Mouse (Mus musculus) bone marrow, adult 2 months (tissue): ENCODE results near the gene Fgfr2.

ENCODE experiments used
- CTCF ChIP-seq: fragments of 200-500 bp; IDR thresholded peaks from 2 replicates; pipeline ENCODE4 v1.5.1; 2011; ENCODE audit warnings: low read length, control low read depth; ENCODE audit not compliant: control insufficient read depth, insufficient read depth
- POLR2A ChIP-seq: fragments of 200-500 bp; IDR thresholded peaks from 2 replicates; pipeline ENCODE4 v1.6.1; 2011; ENCODE audit warnings: low read depth, mild to moderate bottlenecking, control low read depth, low read length, borderline replicate concordance; ENCODE audit not compliant: control insufficient read depth

DNA sequence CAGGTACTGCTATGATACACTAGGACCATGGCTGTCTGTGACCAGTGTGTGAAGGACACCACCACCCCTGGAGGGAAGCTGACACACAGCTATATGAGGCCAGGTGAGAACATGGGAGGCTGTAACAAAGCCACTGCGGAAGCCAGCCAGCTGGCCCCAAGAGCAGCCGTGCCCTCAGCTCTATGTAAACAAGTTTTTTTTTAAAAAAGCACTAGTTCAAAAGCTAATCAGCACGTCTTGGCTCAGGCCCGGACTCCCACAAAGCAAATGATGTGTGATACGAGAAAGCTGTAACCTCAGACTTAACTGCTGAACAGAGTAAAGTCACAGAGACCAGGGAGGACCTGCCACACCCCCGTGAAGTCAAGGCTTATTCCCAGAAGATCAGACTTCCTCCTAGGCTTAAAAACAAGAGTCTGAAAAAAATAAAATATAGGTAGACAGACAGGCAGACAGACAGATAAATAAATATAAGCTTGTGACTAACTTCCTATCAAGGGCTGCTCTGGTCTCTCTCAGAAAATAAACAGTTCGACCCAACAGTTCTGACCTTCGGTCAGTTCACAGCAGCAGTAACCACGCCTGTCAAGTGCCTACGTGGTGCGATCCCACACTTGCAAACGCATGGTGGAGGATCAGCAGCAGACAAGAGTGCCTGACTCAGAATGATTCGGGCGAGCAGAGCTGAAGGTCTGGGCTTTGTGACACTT lies 836.4 kb downstream of the Fgfr2 start:
- TF ChIP-seq CTCF (no peak), POLR2A (no peak)
